Mouse (Mus musculus): ENCODE results near the gene Scel. TPM values are rescaled to one million over a fixed set of nuclear protein-coding genes. Genes with fewer than 3 reads are reported as not detected.

Scel gene
- polyA plus RNA-seq (2015; fragmentation: Illumina TruSeq; extraction: RNeasy Lipid Tissue Mini Kit (QIAGEN cat#74804); ENCODE audit: insufficient read depth, low read depth, low replicate concordance): 0.89 TPM

DNA sequence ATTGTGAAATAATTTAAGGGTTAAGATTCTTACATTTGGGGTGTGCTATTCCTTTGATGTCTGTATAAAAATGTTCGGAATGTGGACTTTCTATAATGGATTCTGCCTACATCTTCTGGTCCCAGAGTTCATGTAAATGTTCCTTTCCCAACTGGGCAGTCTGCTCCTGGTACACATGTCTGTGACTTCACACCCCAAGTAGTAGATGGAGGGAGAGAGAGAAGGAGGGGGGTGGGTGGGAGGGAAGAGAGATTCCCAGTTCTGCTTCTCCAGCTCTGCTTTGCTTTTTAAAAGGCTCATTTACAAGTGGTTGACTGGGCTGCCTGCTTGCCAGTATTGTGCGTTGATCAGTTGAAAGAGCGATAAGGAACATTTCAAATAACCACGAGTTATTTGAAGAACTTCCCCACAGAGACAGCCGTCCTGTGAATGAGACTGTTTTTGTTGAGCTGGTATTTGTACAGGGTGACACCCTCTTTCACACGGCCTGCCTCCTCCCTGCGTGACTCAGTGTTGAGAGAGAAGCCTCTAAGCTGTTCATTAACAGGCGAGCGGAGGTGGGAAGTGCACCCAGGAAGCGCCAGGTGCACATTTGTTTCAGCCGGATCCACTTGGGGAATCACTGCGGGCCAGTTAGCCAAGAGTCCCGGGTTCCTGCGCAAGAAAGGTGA lies at the start of gene Scel:
Scel (plus strand) TSS at position 541 of the 671 bp plus-strand sequence.

DNA sequence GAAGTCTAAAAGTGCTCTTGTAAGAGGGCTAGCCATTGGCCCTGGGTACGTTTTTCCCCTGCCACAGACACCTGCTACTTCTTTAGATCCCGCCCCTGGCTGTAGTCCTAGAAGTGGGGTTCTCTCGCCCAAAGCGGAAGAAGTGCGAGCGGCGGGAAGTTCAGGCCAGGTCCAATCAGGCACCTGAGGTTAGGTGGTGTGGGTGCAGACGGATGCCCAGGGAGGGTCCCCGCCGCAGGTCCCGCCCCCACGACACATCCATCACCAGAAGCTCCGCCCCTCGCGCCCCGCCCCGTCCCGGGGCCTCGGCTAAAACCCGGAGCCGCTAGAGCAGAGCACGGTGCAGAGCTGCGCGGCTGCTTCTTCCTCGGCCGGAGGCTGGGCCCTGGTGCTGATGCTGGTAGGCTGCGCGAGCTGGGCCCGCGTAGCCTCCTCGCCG lies 136.8 kb downstream of the Scel start, which contains the start of gene Slain1:
Slain1 (plus strand) TSS at position 333 of the 439 bp plus-strand sequence.

Other genes with a start within 250 kb of the Scel start
- 14.0 TPM for gene Mycbp2, start 166.5 kb upstream of the Scel start, polyA plus RNA-seq (2015; fragmentation: Illumina TruSeq; extraction: RNeasy Lipid Tissue Mini Kit (QIAGEN cat#74804); ENCODE audit: insufficient read depth, low read depth, low replicate concordance)
- 1.3 TPM for gene Slain1, start 136.9 kb downstream of the Scel start, polyA plus RNA-seq (2015; fragmentation: Illumina TruSeq; extraction: RNeasy Lipid Tissue Mini Kit (QIAGEN cat#74804); ENCODE audit: insufficient read depth, low read depth, low replicate concordance)

All from pancreas, adult 10 weeks (tissue).